Mouse (Mus musculus) spleen, adult 18-20 months (tissue): ENCODE results near the gene Gm21977.
"Not testable (repeated sequence)": the region's sequence is repeated elsewhere in the genome, so short reads cannot be mapped to it uniquely, and the experiment has no call there.

ENCODE experiments used
- DNase-seq, 2 experiments: peaks; one replicate each; pipeline ENCODE4 v3.0.0; 2022; ENCODE audit warnings: mixed read lengths in 2 of 2

Gene Gm21977

GRCm38 (mm10) chr14:42853377-42853776, at the start of gene Gm21977:
TSS of gene Gm21977 (minus strand) at chr14:42853477.
- DNase-seq, result not testable (repeated sequence)
